Mouse (Mus musculus) monocyte, adult 5-6 weeks (primary cell): ENCODE results near the gene Spta1. TPM values are rescaled to one million over a fixed set of nuclear protein-coding genes. Genes with fewer than 3 reads are reported as not detected.

Source experiments
- ATAC-seq: fragments of 153-309, 156-312 bp; replicated peaks from 2 replicates; pipeline ENCODE4 v1.8.0; 2017; ENCODE audit warnings: mild to moderate bottlenecking; ENCODE audit not compliant: low TSS enrichment, insufficient number of reproducible peaks, severe bottlenecking, poor library complexity, low FRiP score
- total RNA-seq: library from RNA; stranded (forward); fragments of 200-1000, 200-491, 200-594 nt; gene quantifications from 3 replicates; pipeline ENCODE4 v1.2.3, GENCODE M21; 2017

Spta1 gene
- 0.78 to 6.8 TPM (median 4.1 TPM) in 3 replicates for total RNA-seq

DNA sequence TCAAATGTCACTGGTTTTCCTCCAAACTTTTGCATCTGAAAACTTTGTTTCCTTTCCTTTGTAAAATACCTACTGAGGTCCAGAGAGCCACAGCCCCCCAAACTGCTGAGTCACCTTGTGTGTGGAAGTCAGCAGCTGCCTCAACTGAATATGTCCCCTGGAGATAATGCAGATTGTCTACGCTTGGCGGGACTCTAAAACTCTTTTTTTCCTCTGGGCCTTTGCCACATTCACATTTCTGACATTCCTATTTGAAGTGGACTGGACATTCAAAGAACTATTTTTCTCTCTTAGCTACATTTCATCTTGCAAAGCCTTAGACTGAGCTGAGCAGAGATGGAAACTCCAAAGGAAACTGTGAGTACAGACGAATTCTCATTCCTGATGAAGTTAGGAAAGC lies at the start of gene Spta1:
TSS of gene Spta1 (plus strand) at position 172 of the 400 bp plus-strand sequence.
- ATAC-seq = no peak

DNA sequence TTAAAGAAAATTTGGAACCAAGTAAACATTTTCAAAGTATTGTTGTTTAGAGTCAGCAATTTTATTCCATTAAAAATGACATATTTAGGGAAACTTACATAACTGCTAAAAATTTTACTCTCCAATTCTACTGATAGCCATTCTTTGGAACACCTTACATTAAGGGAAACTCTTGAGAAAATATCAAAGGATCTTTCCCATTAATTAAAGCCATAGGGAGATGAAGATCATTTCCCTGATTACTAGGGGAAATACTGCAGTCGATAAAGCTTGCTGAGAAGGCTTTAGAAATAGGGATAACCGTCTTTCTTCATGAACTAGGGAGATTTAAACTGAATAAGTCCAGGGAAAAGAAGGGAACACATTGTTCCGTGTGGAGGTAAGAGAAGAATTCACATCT lies 41.4 kb upstream of the Spta1 start, which contains the start of gene Olfr424:
TSS of gene Olfr424 (plus strand) at position 301 of the 400 bp plus-strand sequence.
- no peak for ATAC-seq

DNA sequence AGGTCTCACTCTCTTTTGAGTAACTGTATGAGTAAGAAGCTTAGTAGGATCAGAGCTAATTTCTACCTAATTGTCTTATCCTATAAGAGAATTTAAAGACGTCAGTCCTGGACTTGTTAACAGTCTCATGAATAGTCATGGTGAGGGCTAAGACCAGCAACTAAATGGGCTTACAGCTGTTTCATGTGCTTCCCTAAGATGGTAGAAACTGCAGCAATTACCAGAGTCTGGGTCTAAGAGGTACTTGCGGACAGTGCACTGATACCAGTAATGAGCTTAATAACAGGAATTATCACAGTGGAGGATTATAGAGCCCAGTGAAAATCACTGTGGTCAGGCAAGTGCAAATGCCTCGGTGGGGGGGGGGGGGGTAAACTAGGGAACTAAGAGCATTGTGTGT lies 40.6 kb upstream of the Spta1 start:
- ATAC-seq = no peak

DNA sequence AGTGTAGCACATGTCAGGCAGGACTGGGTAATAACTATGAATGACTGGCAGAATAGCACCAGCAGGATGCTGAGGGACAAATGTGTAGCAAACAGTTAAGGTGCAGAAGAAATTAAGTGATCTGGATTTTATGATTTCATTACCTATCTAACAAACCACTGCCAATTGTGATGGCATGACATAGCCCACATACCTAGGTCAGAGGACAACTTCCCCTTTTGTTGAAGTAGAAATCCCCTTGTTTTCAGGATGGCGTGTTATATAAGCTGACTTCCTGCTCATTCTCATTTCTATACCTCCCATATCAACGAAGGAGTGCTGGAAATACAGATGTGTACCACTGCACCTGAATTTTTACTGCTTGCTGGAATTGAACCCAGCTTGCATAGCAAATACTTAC lies 31.2 kb upstream of the Spta1 start:
- ATAC-seq = no peak

DNA sequence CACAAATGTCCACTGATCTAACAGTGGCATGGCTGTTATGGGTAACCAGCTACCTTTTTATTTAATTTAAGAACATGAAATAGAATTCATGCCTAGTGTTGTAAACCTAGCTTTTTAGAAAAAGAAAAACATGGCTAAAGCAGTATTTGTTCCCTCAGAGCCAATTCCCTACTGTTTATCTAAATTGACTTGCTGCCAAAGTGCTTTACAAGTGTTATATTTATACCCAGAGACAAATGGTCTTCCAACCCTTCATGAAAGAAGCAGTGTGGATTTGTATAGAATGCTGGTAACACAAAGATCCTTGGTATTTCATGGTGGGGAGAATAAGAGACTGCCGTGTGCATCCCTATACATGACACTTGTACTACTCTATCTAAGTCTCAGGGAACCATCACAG lies 25.9 kb upstream of the Spta1 start:
- no peak for ATAC-seq

DNA sequence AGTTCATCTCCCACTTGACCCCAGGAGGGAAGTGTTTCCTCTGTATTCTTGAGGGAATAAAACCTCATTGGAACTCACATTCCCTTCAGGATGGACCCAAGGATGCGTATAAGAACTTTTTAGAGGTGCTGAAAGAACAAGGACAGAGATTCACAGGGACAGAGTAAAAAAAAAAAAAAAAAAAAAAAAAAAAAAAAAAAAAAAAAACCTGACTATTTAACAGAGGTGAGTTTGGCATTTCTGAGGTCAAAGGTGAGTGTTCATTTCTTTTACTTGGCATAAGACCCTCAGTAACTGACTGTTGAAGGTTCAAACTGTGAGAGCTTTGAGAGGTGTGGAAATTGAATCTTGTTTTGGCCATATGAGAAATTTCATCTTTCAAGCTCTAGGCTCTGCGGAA lies 23.3 kb upstream of the Spta1 start:
- ATAC-seq = no peak

DNA sequence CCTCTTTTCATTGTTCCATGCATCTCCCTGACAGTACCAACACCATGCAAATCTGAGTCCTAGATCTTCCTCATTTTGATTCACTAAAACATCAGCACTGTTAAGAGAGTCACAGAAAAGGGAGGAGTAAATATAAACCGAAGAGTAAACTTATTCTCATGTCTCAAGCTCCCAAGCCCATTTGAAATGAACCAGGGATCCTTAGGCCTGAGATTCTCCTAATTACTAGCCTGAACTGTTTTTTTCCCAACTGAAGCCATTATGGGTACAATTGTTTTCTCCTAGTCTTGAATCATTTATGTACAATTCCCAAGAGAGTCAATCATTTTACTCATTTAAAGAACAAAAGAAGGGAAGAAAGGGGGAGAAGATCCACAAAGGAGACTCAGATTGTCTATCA lies 17.2 kb upstream of the Spta1 start, which contains the start of gene Olfr420:
TSS of gene Olfr420 (plus strand) at position 301 of the 400 bp plus-strand sequence.
- no peak for ATAC-seq

DNA sequence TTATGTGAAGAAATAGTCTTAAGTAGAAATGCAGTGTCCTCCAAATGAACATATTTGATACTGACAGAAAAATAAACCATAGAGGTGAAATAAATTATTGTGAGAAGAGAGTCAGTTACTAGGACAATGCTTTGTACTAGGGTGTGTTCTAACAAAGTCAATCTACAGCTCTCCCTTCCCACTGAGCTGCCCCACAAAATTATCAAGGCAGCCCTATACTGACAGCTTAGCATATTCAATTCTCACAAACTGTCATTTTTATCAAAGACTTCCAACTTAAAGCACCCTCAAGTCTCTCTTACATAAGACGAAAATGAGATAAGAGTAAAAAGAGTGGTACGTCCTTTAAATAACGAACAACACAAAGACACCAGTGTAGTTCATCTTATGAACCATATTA lies 15.0 kb upstream of the Spta1 start:
- ATAC-seq = no peak

DNA sequence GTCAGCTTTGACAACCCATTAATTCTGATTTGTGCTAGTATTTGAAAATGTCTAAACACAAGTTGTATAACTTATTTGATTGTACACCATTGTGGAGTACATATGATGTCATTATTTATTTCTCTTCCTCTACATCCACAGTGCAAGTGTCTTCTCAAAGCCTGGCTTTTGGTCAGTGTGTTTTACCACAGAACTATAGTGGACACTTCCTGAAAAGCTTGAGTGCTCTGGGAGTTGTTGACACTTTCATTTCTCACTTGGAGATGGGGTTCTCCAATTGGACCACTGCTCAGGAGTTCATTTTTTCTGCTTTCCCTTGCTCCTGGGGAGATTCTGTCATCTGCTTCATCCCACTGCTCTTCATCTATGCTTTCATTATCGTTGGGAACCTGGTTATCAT lies 14.1 kb upstream of the Spta1 start:
- no peak for ATAC-seq

DNA sequence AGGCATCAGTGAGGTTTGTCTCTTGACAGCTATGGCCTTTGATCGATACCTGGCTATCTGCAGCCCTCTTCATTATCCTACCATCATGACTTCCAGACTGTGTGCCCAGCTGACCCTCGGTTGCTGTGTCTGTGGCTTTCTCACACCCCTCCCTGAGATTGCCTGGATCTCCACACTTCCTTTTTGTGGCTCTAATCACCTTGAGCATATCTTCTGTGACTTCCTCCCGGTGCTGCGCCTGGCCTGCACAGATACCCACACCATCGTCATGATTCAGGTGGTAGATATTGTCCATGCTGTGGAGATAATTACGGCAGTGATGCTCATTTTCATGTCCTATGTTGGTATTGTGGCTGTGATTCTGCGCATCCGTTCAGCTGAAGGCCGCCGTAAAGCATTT lies 13.5 kb upstream of the Spta1 start:
- peak; percentile 53; the same call in 1 of the 2 replicates for ATAC-seq

DNA sequence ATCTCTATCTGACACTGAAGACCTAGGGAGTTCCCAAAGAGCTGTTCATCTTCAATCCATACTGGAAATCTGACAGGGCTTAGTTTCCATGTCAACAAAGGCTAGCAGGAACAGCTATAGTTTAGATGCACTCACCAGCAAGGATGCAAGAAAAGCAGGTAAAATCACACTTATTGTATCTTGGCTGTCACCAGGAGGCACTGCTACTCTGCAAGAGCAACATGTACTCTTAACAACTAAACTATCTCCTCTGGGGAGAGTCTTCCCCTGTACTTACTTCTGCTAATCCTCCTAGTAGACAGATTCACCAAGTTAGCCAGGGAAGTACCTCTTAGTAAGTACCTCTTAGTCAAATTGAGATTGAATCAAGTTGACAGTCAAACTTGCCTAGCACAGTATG lies 3.6 kb upstream of the Spta1 start:
- no peak for ATAC-seq

DNA sequence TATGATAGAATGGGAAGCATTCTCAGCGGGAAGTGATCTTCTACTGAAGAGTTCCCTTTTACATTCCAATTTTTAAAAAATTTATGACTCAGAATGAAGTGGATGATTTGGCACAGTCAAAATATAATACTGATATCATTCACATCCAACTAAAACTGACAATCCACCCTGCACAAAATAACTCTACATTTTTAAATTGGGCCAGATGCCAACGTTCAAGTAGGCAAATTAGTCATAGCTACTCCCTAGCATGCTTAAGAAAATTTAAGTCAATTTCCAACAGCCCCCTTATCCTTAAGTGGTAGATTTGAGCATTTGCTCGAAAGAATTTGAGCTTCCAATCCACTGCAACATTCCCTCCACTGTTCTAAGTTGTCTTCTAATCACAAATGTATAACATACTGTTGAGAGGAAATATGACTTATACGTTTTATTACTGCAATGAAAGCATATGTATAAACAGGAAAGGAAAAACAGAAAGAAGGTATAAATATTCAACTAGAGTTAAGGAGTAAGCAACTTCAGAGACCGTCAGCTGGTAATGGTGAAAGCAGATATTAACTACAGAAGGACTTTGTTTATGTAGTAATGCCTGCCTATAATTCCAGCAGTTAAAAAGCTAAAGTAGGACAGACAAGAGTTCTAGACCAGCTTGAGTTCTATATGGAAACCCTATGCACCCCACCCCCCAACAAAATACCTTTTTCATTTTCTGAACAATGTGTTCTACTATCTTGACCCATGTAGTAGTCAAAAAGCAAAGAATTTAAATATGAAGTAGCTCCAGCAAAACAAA lies 1.7 kb upstream of the Spta1 start:
- ATAC-seq = no peak

DNA sequence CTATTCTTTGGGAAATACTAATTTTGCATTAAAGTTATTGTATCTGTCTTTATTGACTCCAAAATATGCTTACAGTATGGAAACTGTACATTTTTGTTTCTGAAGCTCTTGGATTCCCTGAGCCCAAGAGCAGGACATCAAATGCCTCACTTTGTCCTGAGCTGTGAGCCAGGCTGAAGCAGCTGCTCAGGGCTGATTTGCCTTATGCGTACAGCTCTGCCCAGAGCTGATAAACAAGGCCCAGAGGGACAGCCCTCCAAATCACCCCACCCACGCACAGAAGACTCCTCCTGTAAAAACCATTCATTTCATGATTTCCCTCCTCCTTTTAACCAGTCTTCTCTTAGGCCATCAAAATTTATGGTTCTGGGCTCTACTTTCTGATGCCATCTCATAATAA lies 1.0 kb upstream of the Spta1 start:
- ATAC-seq = no peak

DNA sequence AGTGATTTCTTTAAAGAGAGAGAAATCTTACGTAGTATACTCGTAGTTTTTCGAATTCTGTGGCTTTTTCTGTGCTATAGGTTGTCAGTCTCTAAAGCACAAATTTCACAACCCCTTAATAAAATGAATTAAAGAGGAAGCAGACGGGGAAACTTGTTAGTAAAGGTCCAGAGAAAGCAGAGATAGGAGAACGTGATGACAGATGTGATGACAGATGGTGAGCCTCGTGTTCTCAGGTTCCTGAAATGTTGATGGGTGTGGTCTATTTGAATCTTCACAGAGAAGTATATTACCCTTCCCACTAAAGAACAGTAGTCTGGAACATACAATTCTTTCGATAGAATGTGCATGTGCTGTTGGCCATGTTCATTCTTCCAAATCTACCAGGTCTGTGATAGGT lies 32.1 kb downstream of the Spta1 start:
- ATAC-seq = no peak

DNA sequence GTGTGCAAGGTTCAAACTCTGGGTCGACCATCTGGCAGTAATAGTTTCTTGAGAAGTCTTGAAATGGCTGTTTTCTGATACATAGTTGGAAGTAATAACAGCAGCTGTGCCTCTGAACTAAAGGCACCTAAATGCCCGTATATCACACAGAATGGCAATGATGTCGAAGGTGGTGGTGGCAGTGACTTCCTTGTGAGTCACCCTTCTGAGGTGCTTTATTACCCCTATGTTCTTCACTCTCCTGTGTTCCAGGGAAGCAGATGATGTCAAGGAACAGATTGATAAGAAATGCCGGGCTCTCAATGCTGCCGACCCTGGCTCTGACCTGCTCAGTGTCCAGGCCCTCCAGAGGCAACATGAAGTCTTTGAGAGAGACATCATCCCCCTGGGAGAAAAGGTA lies 39.7 kb downstream of the Spta1 start:
- no peak for ATAC-seq

DNA sequence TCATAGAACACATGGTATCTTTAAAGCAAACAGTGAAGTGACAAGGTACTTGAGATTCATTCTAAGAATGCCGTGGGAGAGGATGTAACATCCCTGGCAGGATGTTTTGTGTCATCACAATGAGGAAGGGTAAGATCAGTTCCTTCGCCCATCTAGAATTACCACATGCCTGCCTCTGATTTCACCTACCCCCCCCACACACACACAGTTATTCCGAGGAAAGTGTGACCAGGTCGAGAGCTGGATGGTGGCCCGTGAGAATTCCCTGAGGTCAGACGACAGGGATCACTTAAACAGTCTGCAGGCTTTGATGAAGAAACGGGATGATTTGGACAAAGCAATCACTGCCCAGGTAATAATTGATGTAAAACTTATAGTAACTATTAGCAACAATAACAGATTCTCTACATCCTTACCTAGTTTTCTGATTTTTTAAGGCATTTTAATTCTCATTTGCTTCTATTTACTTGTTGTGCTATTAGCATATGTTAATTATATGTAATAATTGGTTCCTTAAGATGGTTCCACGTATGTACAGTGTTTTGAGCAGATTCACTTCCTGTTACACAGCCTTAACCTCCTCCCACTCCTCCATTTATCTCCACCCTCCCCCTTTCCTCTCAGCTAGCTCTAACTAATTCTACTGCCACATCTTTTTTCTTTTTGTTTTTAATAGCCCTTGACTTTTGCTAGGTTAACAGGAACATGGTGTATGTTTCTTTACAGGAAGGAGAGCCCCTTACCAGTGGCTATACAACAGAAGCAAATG lies 42.9 kb downstream of the Spta1 start:
- no peak for ATAC-seq

DNA sequence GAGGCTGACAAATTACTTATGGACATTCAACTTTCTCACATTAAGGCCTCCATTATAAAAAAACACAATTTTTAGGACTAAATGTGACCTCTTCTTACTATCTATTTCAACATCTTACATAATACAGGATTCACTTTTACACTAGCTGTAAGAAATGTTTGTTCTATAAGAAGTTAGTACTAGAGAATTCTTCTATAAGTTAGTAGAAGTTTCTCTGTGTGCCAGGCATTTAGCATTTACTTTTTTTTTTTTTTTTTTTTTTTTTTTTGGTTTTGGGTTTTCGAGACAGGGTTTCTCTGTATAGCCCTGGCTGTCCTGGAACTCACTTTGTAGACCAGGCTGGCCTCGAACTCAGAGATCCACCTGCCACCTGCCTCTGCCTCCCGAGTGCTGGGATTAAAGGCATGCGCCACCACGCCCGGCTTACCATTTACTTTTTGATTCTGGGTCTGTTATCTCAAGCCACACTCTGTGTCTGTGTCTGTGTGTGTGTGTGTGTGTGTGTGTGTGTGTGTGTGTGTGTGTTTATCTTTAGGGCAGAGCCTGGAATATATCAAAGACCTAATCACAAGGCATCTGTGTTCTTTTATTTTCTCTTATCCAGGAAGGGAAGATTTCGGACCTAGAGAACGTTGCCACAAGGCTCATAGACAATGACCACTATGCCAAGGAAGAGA lies 44.1 kb downstream of the Spta1 start:
- ATAC-seq = no peak

DNA sequence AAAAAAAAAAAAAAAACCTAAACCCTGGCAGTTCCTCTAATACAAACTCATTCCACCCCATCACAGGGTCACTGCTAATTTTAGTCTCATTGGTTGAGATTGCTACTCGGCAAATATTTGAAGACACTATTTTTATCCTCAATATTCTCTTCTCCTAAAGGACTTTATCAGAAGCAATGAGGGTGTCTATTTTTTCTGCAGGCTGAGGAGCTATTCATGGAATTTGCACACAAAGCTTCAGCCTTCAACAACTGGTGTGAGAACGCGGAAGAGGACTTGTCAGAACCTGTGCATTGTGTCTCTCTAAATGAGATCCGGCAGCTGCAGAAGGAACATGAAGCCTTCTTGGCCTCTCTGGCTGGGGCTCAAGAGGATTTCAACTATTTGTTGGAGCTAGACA lies 67.3 kb downstream of the Spta1 start:
- ATAC-seq = no peak

DNA sequence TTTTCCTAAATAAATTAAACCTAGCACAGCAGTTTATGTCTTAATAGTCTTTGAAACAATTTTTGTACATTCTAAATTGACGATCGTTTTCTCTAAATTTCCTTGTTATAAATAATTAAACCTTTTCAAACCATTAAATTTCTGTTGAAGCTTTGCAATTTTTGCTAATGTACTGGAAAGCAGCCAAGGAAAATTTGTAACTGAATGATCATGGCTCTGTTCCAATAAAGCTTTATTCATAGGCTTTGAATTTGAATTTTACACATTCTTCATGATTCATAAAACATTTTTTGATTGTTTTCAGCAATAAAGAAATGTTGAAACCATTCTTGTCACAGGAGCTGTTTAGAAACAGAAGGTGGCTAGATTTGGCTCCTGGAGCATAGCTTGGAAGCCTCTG lies 72.0 kb downstream of the Spta1 start:
- ATAC-seq = no peak
